Mouse (Mus musculus) adrenal gland, postnatal 25 days (tissue): ENCODE measurements around the gene Hp. TPM values are rescaled to one million over a fixed set of nuclear protein-coding genes. Genes with fewer than 3 reads are reported as not detected.

Experiments
- DNase-seq: peaks from one replicate; pipeline ENCODE4 v3.0.0; 2021; ENCODE audit warnings: mixed read lengths
- long read RNA-seq: library from polyadenylated mRNA; stranded (forward); transcript quantifications from one replicate; pipeline ENCODE4 v2.0.0, GENCODE M21; 2021
- total RNA-seq: library from RNA; stranded (reverse); gene quantifications from 2 replicates; pipeline ENCODE4 v1.2.3, GENCODE M21; 2021

Hp gene
- 78.2 and 105 TPM in 2 replicates for total RNA-seq
- long read RNA-seq, transcript Hp-202 (5 exons, 749 nt) = minor isoform, 5 of 2,989 reads
- long read RNA-seq, transcript Hp-201 (5 exons, 1,345 nt) = major isoform, 2,779 of 2,989 reads
- long read RNA-seq, partial matches to known transcripts = 149 of 2,989 reads
- long read RNA-seq, other reads (novel, unspliced or antisense) = 56 of 2,989 reads

GRCm38 (mm10) chr8:109578900-109579301 lies at the start of gene Hp:
Gene Hp, minus strand, starts transcription at chr8:109579172.
- no peak for DNase-seq

GRCm38 (mm10) chr8:109628638-109629037 lies 49.7 kb upstream of the Hp start:
- DNase-seq = no peak

- no peak for DNase-seq
Observed at GRCm38 (mm10) chr8:109615569-109615968, 36.6 kb upstream of the Hp start.

- no peak for DNase-seq
Observed at GRCm38 (mm10) chr8:109614243-109615210, 35.6 kb upstream of the Hp start, which contains the start of gene Pkd1l3. Gene Pkd1l3, plus strand, starts transcription at chr8:109614517.

- no peak for DNase-seq
Observed at GRCm38 (mm10) chr8:109609153-109609502, 30.2 kb upstream of the Hp start.

- peak; percentile 96 for DNase-seq
Observed at GRCm38 (mm10) chr8:109608271-109609152, 29.5 kb upstream of the Hp start, which contains the start of gene Dhodh. Gene Dhodh, minus strand, starts transcription at chr8:109608673.

- DNase-seq = no peak
Observed at GRCm38 (mm10) chr8:109607650-109608049, 28.7 kb upstream of the Hp start.

GRCm38 (mm10) chr8:109606725-109607124 lies 27.8 kb upstream of the Hp start:
- no peak for DNase-seq

GRCm38 (mm10) chr8:109595854-109596253 lies 16.9 kb upstream of the Hp start:
- DNase-seq = peak; percentile 59

GRCm38 (mm10) chr8:109593117-109593788 lies 14.3 kb upstream of the Hp start:
- DNase-seq = no peak

GRCm38 (mm10) chr8:109592164-109592563 lies 13.2 kb upstream of the Hp start:
- no peak for DNase-seq

GRCm38 (mm10) chr8:109591367-109591766 lies 12.4 kb upstream of the Hp start:
- no peak for DNase-seq

GRCm38 (mm10) chr8:109590901-109591300 lies 11.9 kb upstream of the Hp start:
- DNase-seq = no peak

- DNase-seq = no peak
Observed at GRCm38 (mm10) chr8:109586972-109587504, 8.1 kb upstream of the Hp start.

GRCm38 (mm10) chr8:109585652-109586051 lies 6.7 kb upstream of the Hp start:
- no peak for DNase-seq

- no peak for DNase-seq
Observed at GRCm38 (mm10) chr8:109584830-109585229, 5.9 kb upstream of the Hp start.

GRCm38 (mm10) chr8:109584293-109584692 lies 5.3 kb upstream of the Hp start:
- DNase-seq = no peak

GRCm38 (mm10) chr8:109576311-109576710 lies 2.7 kb downstream of the Hp start:
- no peak for DNase-seq

GRCm38 (mm10) chr8:109571139-109571538 lies 7.8 kb downstream of the Hp start:
- no peak for DNase-seq

- peak; percentile 96 for DNase-seq
Observed at GRCm38 (mm10) chr8:109565498-109566333, 13.3 kb downstream of the Hp start, which contains the start of the genes Dhx38 and Txnl4b. Gene Dhx38, minus strand, starts transcription at chr8:109565861. Gene Txnl4b, plus strand, starts transcription at chr8:109565892.
